Mouse (Mus musculus) CD4-positive, CD25-positive, alpha-beta regulatory T cell, adult 4 months (primary cell): ENCODE measurements around the gene Pfkm. TPM values are rescaled to one million over a fixed set of nuclear protein-coding genes. Genes with fewer than 3 reads are reported as not detected.

Experiments
- ATAC-seq: one replicate; pipeline ENCODE4 v1.8.0; 2017
- polyA plus RNA-seq, 2 experiments: library from polyadenylated mRNA; unstranded; fragments of 100-300 nt; shearing (Covaris generic); gene quantifications; one replicate each; pipeline ENCODE4 v1.2.1; 2017

Pfkm gene
- polyA plus RNA-seq, 2 experiments from 2014 or later: 4.8 to 13.4 TPM

DNA sequence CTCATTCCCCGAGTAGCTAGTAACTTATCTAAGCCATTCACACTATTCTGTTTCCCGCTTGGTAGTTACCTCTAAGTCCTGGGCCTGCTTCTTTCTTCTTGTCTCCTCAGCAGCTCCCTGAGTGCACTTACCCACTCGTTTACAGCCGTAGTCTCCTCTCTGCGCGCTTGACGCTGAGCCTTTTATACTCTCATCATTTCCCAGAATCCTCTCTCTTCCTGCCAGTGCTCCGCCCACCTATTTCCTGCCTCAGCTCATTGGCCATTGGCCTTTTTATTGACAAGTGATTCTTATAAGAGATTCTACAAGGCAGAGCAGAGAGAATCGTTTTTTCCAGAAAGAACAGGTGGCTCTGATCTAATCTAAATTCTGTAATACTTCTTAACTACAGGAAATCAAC is 6.1 kb downstream of the Pfkm start:
- ATAC-seq: no peak

DNA sequence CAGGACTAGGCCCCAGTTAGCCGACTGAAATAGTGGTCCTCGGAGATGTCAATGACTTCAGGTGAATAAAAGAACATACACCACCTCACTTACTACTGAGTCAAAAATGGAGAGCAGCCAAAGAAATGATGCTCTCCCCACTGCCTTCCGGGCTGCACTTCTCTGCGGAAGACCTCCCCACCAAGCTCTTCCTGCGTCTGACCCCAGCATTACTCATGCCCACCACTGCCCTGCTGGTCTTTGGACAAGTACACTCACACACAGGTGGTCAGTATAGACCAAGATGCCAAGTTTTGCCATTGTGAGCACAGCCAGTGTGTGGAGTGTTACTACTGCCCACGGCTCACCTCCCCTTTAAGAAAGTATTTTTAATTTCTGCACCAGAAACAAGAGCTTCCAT is 10.0 kb downstream of the Pfkm start:
- ATAC-seq: no peak

DNA sequence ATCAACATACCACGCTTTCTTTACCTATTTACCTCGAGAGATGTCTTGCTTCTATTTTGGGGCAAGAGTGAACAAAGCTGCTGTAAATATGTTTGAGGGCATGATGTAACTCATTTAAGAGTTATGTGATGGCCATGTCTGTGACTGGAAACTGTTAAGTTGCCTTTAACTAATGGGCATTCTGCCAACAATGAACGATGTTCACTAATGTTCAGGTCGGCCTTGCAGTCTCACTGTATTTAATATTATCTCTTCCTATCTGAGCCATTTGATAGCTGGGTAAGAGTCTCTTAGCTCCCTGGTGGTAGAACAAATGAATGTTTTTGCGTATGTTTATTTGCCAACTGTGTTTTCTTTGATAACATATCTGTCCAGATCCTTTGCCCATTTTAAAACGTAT is 14.1 kb downstream of the Pfkm start:
- no peak for ATAC-seq

DNA sequence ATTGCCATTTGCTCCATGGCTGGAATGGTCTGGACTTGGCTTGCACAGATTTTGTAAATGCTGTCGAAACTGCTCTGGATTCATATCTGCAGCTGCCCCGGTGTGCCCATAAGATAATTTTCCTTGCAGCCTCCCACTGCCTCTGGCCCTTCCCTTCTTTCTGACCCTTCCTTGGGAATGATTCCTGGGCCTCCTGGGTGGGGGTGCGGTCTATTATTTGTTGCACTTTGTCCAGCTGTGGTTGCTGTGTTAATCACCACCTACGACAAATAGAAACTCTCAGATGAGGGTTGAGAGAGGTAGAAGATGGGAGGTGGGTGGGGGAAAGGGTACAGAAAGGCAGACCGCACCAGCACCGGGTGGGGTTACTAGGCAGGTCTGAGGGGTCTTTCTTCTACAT is 14.8 kb downstream of the Pfkm start:
- ATAC-seq: no peak

DNA sequence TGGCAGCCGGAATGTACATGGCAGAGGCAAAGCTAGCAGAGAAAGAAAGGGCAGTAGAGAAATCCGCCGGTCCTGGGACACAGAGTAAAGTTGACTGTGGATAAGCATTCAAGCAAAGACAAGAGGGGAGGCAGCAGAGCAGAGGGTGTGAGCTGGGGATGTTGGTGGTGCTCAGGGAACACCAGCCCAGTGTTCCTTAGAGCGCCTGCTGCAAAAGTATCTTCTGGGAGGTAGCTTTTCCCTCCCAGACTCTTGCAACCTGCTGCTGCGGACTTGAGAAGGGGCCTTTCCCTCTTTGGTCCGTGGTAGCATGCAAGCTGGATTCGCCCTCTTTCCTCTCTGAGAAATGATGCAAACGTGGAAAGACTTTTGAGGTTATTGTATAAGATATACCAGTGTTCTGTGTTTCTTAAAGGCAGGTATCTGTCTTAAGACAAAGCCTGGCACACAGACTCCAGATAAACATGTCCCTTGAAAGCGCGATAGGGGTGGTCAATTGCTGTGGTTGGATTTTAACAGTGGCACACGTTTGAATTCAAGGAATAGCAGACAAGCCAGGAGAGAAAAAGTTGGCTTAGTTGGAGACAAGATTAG is 15.4 kb downstream of the Pfkm start:
- ATAC-seq: peak; percentile 4

DNA sequence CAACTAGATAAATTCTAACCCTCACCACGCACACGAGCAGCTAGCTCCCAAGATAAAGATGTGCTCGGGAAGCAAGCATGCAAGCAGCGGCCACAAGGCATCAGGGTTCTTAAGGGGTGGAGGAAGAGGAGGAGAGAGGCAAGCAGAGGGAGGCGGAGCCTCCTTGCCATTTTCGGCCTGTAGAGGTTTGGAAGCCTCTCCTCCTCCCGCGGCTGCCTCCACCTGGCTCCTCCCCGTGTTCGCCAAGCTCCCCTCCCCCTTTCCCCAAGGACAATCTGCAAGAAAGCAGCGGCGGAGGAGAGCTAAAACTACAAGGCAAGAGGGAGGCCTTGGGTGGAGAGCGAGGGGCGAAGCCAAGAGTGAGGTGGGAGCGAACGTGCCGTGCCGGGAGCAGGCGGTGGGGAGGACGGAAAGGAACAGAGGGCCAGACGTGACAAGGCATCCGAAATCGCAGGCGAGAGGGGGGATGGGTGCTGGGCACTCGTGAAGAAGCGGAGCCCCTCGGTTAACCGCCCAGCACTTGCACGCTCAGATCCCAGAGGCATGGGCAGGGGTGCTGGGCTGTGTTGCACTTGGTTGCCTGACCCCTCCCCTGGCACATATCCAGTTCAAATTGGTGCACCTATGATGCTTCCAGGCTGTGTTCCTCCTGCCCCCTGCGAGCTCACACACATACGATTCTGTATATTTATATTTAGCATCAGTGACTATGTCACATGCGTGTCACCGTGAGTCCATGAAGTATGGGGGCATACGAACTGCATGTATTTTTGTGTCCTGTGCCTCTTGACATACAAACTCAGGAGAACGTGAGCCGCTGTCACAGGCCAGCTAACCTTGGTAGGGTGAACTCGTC is 16.1 kb downstream of the Pfkm start:
- peak; percentile 99 for ATAC-seq

DNA sequence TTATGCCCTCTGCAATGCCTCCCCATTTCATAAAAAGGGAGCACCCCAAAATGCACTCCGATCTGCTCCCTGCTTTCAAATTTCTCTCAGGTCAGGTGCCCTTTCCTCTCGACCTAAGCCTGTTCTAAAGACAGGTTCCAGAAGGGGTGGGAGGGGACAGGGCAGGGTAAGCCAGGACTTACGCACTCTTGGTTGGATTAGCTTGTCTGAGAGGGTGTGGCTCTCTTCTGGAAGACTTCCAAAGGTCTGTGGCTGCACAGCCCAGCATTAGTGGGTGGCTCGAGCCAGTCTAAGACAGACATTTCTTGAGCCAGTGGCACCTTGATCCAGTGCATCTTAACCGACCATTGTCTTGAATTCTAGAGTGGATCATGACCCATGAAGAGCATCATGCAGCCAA is 19.4 kb downstream of the Pfkm start:
- no peak for ATAC-seq

DNA sequence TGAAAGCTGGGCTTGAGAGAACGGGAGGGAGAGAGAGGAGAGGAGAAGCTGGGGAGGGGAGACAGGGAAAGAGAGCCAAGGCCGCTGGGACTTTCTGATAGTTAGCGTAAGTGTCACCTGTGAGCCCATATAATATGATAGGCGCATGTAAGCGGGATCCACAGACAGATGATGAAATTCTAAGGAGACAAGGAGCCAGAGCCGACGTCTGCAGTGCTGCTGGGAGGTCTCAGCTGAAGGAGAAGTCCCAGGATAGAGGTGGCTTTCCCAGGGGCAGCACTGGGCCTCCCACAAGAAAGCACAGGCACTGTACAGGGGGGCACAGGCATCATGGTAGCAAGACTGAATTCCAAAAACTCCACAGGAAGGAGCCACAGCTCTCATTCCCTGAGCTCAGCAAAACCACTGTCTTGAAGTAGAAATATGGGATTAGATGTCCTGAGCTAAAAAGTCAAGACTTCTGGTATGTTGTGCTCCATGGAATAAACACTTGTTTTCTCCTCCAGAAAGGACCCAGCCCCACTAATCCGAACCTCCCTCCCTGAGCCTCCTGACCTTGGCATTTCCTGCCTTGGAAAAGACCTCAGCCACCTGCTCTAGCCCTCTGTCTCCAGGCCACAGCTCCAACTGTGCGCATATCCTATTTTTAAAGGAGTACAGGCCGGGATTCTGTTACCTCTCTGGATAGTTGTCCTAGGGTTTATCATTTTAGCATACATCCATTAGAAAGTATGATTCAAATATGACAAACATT is 21.9 kb downstream of the Pfkm start:
- no peak for ATAC-seq

DNA sequence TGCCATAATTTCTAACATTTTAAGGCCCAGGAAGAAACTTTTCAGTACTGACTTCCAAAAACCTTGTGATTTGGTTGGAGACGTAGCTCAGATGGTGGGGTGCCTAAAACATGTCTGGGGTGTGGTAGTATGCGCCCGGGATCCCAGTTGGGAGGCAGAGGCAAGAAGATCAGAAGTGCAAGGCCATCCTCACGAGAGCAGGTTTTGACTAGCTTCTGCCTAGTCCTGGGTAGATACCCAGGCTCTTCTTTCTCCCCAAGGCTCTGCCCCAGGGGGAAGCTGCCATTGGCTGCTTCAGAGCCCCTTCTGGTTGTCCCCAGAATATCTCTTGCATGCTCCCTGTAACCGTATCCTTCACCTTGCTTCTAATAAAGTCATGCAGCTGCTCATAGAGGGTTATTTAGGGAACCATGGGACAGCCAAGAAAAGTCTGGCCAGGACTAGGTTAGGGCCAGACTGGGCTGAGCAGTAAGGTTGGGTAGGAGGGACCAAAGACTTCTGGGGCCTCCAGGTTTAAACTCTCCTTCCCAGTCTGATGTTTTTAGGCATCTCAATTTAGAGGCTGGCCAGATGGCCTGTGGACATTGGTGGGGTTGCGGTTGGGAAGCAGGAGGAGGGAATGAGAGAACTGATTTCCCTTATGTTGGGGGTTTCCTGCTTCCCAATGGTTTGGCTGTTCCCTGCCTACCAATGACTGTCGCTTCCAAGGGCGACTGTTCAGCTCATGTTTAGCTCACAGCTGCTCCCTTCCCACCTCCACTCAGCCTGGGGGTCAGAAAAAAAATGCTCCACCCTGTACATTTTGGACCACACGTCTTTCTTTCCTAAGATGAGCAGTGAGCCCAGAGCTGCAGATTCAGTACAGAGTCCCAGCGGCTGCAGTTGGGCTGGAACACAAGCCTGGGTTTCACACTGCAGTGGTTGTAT is 22.7 kb downstream of the Pfkm start:
- no peak for ATAC-seq

DNA sequence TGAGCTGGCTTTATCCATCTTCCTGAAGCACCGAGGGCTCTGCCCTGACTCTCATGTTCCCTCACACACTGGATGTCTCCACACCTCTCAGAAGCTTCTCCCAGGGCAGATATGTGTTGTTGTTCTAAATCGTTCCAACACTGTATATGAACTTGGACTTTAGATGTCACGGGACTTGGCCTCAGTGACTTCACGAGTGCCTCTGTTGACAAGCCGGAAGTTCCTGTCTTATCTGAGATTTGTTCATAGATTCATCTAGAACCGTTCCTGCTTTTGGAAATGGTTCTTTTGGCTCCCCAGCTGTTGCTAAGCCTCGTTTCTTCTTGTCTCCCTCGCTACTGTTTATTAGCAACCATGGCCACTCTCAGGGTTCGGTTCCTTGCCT is 23.4 kb downstream of the Pfkm start:
- ATAC-seq: no peak

DNA sequence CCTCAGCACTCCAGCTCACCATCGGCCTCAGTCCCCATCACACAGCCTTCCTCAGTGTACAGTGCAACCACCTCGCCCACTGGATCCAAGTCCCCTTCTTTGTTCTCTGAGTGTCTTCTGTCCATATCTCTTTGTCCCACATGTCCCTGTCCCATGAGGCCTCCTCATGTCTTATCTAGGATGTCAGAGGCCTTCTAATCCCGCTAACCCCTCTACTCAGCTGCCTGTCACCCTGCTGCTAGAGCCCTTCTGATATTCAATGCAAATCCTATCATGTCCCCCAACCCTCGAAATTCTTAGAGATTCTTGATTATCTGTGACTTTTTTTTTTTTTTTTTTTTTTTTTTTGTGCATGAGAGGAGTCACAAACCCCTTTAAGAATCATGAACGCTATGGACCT is 23.9 kb downstream of the Pfkm start:
- ATAC-seq: no peak

DNA sequence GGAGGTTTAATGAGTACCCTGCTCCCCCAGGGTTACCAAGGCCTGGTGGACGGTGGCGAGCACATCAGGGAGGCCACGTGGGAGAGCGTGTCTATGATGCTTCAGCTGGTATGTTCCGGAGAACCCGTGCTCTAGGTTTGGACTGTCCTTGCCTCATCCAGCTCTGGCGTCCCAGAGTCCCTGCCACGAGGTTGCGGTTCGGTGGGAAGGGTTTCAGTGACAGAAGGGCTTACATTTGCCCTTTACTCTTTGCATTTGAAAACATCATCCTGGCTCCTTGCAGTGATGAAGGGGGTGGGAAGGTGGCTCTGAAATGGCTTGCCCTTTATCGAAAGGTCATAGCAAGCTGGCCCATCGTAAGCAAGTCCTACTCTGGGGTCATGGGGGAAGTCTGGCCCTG is 27.0 kb downstream of the Pfkm start:
- ATAC-seq: no peak

DNA sequence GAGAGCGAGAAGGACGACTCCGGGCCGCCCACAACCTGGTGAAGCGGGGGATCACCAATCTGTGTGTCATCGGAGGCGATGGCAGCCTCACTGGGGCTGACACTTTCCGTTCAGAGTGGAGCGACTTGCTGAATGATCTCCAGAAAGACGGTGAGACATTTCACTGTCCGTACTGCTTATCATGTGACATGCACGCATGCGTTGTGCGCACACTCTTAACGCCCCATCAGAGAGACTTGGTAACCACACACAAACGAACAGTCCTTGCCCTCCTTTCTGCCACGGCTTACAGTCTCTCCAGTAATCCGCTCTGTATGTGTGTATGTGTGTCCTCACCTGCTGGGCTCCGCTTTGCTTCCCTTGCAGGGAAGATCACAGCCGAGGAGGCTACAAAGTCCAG is 28.4 kb downstream of the Pfkm start:
- ATAC-seq: no peak

DNA sequence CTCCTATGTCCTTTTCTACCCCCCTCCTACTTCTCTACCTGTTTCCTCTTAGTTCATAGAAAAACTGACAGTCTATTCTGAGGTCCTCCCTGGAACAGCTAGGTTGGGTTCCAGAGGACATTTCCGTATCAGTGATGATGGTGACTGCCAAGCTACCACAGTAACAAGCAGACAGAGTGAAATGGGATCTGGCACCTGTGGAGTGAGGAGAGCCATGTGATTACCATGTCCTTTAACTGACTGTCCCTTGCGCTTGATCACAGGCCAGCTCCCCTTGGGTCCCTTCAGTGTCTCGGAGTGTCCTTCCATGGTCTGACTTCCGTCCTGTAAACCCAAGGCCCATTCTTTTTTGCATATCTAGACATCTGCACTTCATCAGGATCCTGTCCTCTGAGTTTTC is 38.6 kb downstream of the Pfkm start:
- ATAC-seq: no peak

DNA sequence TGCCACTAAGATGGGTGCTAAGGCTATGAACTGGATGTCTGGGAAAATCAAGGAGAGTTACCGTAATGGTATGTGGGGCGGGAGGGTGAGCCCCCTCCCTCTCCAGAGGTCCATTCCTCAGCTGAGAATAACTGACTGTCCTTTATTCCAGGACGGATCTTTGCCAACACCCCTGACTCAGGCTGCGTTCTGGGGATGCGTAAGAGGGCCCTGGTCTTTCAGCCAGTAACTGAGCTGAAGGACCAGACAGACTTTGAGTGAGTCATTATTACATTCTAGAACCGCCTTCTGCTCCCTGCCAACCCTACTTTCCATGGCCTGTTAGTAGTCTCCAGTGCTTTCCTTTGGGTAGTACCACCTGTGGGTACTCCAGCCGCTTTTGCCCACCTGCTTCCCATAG is 39.1 kb downstream of the Pfkm start:
- no peak for ATAC-seq

DNA sequence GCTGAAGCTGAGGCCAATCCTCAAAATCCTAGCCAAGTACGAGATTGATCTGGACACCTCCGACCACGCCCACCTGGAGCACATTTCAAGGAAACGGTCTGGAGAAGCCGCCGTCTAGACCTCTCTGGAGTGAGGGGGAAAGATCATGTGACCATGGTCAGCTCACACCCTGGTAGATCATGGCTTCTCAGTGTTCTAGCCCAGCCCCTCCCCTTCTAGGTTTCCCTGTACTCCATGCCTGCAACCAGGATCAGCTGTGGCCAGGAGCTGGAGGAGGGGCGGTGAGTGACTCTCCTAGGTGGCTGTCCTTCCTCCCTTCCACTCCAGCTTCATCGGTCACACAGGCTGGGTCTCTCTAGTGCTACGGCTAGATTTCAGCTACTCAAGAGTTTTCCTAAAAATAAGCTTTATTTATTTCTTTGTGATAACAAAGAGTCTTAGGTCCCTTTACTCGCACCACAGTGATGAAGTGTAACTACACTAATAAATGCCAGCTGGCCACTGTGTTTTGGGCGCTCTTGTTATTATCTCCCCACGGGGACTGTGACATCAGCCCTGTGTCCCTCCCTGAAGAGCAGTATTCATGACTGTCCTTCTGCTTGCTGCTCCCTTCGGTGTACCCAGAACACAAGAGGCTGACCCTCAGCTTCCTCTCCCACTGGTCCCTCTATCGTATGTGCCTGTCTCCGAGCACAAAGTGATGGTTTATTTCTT is 39.7 kb downstream of the Pfkm start:
- no peak for ATAC-seq

DNA sequence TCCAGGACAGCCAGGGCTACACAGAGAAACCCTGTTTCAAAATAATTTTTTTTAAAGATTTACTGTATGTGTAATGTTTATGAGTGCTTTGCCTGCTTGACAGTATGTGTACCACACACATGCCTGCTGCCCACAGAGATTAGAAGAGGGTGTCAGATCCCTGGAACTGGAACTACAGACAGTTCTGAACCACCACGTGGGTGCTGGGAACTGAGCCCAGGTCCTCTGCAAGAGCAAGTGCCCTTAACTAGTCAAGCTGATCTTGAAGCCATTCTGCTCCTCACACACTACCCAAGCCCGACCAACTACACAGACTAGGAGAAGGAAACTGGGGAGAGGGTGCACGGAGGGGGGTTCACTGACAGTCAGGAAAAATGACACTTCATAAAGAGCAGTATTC is 41.1 kb downstream of the Pfkm start:
- ATAC-seq: no peak

DNA sequence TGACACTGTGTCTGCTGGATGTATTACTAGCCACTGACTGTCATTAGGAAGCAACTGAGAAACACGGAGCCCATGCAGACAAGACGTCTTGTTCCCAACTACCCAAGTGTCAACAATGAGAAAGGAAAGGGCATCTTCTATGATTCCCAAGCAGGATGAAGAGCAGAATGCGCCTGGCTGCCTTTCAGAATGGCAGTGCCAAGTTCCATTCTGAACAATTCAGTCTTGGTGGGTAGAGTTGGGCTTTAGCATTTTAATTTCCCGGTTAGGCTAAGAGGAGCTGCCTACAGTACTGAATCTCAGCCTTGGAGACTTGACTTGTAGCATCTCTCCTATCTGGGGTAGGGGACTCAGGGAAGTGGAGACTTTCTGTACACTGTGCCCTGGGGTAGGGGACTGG is 41.6 kb downstream of the Pfkm start:
- no peak for ATAC-seq

DNA sequence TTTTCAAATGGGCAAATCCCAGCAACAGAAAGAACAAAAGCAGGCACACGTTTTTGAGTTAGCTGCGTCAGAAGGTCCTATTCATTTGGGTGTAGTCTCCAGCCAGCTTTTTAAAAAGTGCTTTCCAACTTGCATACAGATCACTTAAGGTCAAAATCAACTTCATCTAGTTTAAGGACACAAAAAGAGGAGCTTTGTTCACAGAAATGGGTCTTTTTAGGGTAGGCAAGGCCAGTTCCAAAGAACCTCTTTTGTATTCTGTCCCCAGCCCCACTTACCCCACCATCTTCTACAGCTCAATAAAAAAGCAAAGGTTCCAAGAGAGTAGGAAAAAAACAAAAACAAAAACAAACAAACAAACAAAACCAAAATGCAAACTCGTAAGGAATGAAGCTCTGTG is 42.3 kb downstream of the Pfkm start:
- ATAC-seq: no peak

DNA sequence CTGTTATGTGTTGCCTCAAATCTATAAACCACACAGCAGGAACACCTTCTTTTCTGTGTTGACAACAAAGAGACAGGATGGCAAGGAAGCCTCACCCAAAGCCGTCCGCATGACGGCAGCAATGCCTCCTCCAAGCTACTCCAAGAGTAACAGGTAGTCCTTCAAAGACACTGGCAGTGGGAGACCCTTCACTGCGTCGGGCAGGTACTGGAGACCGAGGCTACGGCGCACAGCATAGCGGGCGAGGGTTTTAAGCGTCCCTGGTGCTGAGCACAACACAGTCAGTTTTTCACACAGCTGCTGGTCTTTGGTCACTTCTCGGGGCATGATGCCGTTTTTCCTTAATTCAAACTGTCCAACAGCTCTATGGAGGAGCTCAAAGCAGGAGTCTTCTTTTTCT is 43.3 kb downstream of the Pfkm start:
- ATAC-seq: no peak

DNA sequence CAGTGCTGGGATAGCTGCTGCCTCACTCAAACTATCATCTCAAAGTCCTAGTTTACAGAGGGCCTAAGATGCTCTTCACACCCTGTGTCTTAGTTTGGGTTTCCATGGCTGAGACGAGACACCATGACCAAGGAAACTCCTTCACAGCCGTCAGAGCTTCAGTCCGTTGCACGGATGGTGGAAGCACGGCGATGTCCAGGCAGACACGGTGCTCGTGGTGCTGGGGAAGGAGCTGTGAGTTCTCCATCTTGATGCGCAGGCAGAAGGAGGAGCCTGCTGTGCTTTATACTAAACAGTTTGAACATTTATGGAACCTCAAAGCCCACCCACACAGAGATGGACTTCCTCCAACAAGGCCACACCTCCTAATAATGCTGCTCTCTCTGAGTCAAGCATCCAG is 44.5 kb downstream of the Pfkm start:
- ATAC-seq: no peak

DNA sequence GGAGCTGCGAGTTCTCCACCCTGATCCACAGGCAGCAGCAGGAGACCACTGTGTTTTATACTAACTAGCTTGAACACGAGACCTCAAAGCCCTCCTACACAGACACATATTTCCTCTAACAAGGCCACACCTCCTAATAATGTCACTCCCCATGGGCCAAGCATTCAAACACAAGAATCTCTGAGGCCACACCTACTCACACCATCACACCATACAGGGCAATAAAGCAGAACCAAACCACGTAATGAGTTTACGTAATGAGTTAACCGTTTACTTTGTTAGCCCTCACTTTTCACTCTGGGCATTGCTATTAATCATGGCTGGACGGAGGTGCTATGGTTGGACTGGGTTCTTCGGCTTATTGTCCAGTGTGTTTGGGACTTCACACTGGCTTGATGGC is 47.4 kb downstream of the Pfkm start:
- no peak for ATAC-seq
